Mouse (Mus musculus) MEL (cell line): ENCODE data around the gene Cntnap2.

Experiments used
- BHLHE40 ChIP-seq: IDR thresholded peaks from 2 replicates; pipeline ENCODE4 v1.6.1; 2012; ENCODE audit warnings: low read depth, mild to moderate bottlenecking, inconsistent platforms, low read length, improper control_type of control experiment, borderline replicate concordance
- CTCF ChIP-seq, 3 experiments: IDR thresholded peaks in 2 of 3; conservative IDR thresholded peaks in 1 of 3; 2 replicates each; pipeline ENCODE4 v1.5.1; 2011 to 2012; ENCODE audit warnings: low read length in 3 of 3, low read depth in 2 of 3, mild to moderate bottlenecking in 2 of 3, improper control_type of control experiment in 1 of 3, inconsistent platforms in 1 of 3, mixed read lengths in 1 of 3, moderate library complexity in 1 of 3; ENCODE audit not compliant: control insufficient read depth in 1 of 3, insufficient read depth in 1 of 3, poor library complexity in 1 of 3, severe bottlenecking in 1 of 3
- EP300 ChIP-seq, 2 experiments: IDR thresholded peaks; 2 replicates each; pipeline ENCODE4 v1.6.1; 2011; ENCODE audit warnings: improper control_type of control experiment in 2 of 2, low read length in 2 of 2, low read depth in 1 of 2, mild to moderate bottlenecking in 1 of 2
- GATA1 ChIP-seq: IDR thresholded peaks from 2 replicates; pipeline ENCODE4 v1.6.1; 2011; ENCODE audit warnings: low read depth, low read length, improper control_type of control experiment
- JUND ChIP-seq: IDR thresholded peaks from 2 replicates; pipeline ENCODE4 v1.6.1; 2011; ENCODE audit warnings: low read depth, mild to moderate bottlenecking, improper control_type of control experiment, low read length
- MYB ChIP-seq: IDR thresholded peaks from 2 replicates; pipeline ENCODE4 v1.6.1; 2011; ENCODE audit warnings: mild to moderate bottlenecking, low read depth, low read length, improper control_type of control experiment

- TF ChIP-seq EP300 (IDR thresholded peaks at IDR 0.05; ENCODE audit: low read depth in 1 of 2, low read length in 2 of 2) = no peak
- no peak for TF ChIP-seq MYB
- TF ChIP-seq GATA1 = no peak
- no peak for TF ChIP-seq CTCF (IDR thresholded peaks at IDR 0.05 in 2 of 3, conservative IDR thresholded peaks at IDR 0.05 in 1 of 3; ENCODE audit: control insufficient read depth in 1 of 3, insufficient read depth in 1 of 3, low read depth in 2 of 3, low read length in 3 of 3, poor library complexity in 1 of 3, severe bottlenecking in 1 of 3)
- TF ChIP-seq BHLHE40 = no peak
- TF ChIP-seq JUND = no peak
Observed at GRCm38 (mm10) chr6:47239376-47239921, 2180.3 kb downstream of the Cntnap2 start.
